Mouse (Mus musculus) Muller cell, postnatal 12 days (primary cell): Measurements from ENCODE around the gene Fam131a.
"Not testable (repeated sequence)": the region's sequence is repeated elsewhere in the genome, so short reads cannot be mapped to it uniquely, and the experiment has no call there.

Source experiments
- DNase-seq: peaks from one replicate; pipeline ENCODE4 v3.0.0-alpha.2; 2015; ENCODE audit errors: inconsistent ontology term

Fam131a gene

GRCm38 (mm10) chr16:20693111-20693701 is at the start of gene Fam131a:
Gene Fam131a (plus strand): TSS chr16:20693241.
- DNase-seq: peak; percentile 95

- no peak for DNase-seq
These were observed 49.1 kb upstream of the Fam131a start for GRCm38 (mm10) chr16:20643911-20644310.

DNA sequence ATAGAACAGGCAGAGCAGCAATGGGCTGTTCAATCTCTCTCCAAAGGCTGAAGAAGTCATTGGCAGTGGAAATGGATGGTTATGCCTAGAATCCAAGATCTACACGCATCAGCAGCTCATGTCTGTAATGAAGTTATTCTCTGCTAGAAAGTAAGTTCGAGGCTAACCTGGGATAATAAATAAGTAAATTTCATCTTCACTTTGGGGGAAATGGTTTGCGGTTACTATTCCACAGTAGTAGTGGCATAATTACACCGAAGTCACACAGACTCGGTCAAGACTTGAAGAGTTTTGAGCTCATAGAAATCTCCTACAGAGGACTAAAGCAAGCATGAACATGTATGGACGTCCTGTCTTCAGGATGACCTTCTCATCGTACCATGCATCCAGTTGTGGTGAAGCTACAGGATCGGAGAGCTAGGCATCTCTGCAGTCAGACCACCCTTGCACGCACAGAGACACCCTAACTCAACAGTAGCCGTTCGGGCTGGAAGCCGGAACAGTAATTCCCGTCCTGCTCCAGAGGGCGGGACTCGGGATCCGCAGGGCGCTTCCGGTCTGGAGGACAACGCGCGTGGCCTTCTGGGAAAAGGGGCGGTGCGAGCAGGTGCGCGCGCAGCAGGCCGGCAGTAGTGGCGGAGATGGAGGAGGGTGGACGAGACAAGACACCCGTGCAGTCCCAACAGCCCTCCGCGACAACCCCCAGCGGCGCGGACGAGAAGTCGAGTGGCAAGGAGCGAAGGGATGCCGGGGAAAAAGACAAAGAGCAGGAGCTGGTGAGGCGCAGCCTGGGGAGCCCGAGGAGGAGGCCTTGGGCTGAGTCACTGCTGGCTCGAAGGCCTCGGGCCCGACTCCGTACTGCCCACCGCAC is 41.7 kb upstream of the Fam131a start, which contains the start of gene Psmd2:
Gene Psmd2, plus strand, starts transcription at position 577 of the 871 bp plus-strand sequence.
- peak; percentile 96 for DNase-seq

- no peak for DNase-seq
These were observed 41.1 kb upstream of the Fam131a start for GRCm38 (mm10) chr16:20651947-20652310.

DNA sequence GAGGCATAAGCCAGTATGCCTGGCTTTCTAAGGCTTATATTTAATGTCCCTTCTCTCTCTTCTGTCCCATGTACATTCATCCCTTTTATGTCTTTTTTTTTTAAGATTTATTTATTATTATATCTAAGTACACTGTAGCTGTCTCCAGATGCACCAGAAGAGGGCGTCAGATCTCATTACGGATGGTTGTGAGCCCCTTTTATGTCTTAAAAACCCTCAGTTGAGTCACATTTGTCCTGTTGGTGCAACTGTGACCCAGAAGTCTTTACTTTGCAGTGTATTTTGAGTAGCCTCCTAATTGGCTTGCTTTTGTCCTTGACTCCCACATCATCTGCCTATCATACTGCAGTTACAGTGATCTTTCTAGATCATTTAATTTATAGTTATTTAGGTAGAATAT is 39.7 kb upstream of the Fam131a start:
- DNase-seq: no peak

- DNase-seq: no peak
These were observed 35.4 kb upstream of the Fam131a start for GRCm38 (mm10) chr16:20657661-20658060.

- DNase-seq: not testable (repeated sequence)
These were observed 25.0 kb upstream of the Fam131a start, which contains the start of gene Eif4g1 for GRCm38 (mm10) chr16:20668013-20668412. Gene Eif4g1 (plus strand): TSS chr16:20668313.

DNA sequence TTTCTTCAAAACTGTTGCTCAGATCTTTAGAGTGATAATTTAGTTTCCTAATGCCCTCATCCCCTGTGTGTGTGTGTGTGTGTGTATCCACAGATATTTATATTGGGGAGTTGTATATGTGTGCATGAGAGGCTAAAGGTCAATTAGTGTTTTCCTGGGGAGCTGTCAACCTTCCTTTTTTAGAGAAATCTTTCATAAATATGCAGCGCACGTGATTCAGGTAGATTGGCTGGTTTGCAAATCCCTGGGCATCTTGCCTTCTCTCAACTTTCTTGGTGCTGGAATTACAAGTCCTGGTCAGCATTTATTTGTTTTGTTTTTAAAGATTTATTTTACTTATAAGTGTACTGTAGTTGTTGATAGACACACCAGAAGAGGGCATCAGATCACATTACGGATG is 22.8 kb upstream of the Fam131a start:
- no peak for DNase-seq

- DNase-seq: no peak
These were observed 21.2 kb upstream of the Fam131a start for GRCm38 (mm10) chr16:20671886-20672285.

GRCm38 (mm10) chr16:20672500-20672902 is 20.5 kb upstream of the Fam131a start:
- DNase-seq: peak; percentile 96

DNA sequence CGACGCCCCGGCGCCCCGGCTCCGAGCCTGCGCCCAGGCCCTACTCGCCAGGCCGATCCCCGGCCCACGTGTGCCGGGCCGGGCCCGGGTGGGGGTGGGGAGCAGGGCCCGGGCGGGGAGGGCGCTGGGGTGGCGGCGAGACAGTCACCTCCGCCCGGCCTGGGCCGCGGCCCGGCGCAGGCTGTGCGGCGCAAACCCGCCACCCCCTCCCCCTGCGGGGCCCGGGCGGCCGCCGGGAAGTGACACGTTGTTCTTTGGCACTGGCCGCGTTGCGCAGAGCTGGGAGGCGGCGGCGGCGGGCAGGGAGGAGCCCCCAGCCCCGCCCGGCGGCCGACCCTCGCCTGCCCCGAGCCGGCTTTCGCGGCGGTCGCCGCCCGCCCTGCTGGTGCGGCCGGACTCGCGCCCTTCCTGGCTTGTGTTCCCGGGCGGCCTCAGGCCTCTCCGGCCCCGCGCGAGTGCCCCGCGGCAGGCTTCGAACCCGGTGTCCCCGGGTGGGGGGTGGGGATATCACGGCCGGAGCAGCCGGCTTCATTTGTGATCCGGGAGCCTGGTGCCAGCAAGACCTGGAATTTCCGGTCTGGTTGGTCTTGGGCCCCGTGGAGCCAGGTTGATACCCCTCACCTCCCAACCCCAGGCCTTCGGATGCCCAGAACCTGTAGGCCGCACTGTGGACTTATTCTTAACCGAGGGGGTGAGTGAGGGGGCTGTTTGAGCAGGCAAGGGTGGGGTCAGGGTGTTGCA is 19.9 kb upstream of the Fam131a start:
- no peak for DNase-seq

DNA sequence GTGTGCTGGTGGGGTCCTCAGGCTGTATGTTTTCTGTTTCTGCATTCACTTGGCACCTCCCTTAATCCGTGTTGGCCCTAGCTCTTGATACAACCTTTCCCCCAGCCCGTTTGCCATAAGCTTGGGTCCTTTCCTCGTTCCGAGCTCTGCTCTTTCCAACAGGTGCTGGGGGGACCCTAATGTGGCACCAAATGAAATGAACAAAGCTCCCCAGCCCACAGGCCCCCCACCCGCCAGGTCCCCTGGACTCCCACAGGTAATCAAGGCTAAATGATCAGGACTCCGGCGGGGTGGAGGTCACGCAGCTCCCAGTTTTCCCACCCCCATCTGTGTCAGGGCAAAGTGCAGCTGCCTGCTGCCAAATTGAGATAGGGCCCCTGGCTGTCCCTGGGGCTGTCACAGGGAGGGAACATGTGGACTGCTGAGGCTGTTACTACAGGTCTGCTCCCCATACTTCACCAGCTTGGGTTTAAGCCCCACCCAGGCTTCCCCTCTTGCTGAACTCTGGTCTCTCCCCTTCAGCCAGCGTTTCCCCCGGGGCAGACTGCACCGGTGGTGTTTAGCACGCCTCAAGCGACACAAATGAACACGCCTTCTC is 19.2 kb upstream of the Fam131a start:
- DNase-seq: no peak

GRCm38 (mm10) chr16:20675213-20675612 is 17.8 kb upstream of the Fam131a start:
- no peak for DNase-seq

GRCm38 (mm10) chr16:20676702-20677101 is 16.3 kb upstream of the Fam131a start:
- DNase-seq: no peak

DNA sequence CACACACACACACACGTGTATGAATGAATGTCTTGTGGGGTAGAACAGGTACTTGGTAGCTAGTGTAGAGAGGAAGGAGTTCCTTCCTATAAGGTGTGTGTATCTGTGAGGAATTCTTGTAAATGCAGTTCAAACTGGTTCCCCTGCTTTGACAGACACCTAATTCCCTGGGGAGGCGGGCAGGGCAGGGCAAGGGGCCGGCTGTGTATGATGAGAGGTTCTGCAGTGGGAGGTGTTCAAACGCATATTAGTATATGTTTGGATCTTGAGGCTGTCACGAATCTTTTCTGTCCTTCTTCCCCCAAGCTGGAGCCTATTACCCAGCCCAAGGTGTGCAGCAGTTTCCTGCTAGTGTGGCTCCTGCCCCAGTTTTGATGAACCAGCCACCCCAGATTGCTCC is 15.7 kb upstream of the Fam131a start:
- DNase-seq: no peak

DNA sequence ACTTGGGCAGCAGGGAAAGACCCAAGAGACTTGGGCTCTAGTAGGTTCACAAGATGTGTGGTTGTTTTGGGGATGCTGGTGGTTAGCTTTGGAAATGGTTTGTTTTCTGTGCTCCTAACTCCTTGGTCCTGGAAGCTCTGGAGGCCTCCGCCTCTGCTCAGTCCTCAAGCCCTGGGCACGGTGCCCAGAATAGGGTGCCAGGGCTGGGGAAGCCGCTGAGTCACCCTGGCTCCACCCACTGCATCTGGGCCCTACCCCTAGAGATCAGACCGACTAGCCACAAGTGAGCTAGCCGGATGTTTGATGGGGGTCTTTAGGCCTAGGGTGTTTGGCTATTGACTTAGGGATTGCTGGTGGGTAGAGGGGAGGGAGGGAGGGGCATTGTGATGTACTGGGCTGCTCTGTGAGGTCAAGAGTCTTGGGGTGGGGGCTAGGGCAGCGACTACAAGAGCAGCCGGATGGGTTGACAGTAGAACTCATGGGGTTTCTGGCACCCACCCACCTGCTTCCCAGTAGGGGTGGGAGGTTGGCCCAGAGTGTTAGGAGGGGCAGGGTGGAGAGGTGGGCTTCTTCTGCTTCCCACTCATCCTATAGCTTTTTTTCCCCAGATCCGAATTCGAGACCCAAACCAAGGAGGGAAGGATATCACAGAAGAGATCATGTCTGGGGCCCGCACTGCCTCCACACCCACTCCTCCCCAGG is 14.9 kb upstream of the Fam131a start:
- DNase-seq: peak; percentile 94

DNA sequence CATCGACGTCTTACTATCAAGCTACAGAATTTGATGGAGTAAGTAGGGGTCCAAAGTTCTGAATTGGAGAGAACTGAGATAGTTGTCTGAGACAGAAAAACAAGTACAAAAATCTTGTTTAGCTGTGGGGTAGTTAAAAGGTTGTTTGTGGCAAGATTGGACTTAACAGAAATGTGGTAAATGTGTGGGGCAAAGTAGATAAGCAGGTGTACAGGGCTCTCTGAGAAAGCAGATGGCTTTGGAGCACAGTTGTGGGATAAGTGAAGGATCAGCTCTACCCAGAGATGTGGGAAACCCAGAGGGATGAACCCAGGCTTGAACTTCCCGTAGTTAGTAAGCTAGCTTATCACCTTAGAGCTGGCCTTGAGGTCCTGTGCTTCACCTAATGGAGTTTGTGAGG is 2.3 kb upstream of the Fam131a start:
- no peak for DNase-seq

DNA sequence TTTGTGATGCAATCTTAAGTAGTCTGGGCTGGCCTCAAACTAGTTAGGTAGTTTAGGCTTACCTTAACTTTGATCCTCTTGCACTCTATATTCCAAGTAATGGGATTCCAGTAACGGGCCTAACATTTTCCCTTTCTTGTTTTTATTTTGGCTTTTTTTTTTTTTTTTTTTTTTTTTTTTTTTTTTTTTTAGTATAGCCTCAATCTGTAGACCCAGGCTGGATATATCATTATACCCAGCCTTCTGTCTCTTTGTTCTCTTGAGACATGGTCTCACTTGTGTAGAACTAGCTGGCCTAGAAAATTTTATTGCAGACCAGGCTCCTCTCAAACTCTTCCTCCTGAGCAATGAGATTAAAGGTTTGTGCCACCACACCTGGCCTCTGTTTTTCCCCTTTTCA is 1.4 kb upstream of the Fam131a start:
- DNase-seq: no peak

GRCm38 (mm10) chr16:20692241-20692965 is 638 bp upstream of the Fam131a start:
- DNase-seq: no peak

DNA sequence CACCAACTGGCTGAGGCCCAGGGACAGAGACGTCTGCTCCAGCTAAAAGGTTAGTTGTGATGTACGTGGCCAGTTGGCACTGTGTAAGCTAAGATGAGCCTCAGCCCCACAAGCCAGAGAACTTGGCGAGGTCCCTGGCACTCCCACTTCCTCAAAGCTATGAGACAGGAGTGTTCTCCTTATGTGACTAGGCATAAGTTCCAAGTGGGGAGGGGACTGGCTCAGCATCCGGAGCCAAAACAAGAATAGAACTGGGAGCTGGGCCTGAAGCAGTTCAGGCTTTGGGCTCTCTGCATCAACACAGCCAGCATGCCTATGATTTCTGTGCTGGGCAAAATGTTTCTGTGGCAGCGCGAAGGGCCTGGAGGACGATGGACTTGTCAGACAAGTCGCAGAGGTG is 1.7 kb downstream of the Fam131a start:
- no peak for DNase-seq
